Mouse (Mus musculus) c-Kit-negative CD71-positive TER-119-positive erythroid progenitor cells, embryonic 14.5 days (primary cell): ENCODE data around the gene Yars.
A peak's percentile ranks its signal among the peaks of the same experiment; 100 is the strongest.

ENCODE experiments used
- DNase-seq: peaks from one replicate; pipeline ENCODE4 v3.0.0-alpha.2; 2013; ENCODE audit warnings: low read depth, low spot score

Gene Yars

GRCm38 (mm10) chr4:129189542-129190519 is at the start of gene Yars, which contains the start of gene S100pbp:
Gene Yars (plus strand): TSS chr4:129189760.
Gene S100pbp (minus strand): TSS chr4:129189727.
- peak; percentile 98 for DNase-seq

- peak; percentile 32 for DNase-seq
These were observed 48.8 kb upstream of the Yars start for GRCm38 (mm10) chr4:129140808-129141207.

GRCm38 (mm10) chr4:129141560-129142438 is 47.8 kb upstream of the Yars start:
- DNase-seq = no peak

GRCm38 (mm10) chr4:129142439-129143045 is 47.0 kb upstream of the Yars start:
- DNase-seq = no peak

- DNase-seq = no peak
These were observed 46.1 kb upstream of the Yars start for GRCm38 (mm10) chr4:129143509-129143908.

GRCm38 (mm10) chr4:129144401-129145367 is 44.9 kb upstream of the Yars start:
- DNase-seq = no peak

- DNase-seq = no peak
These were observed 44.1 kb upstream of the Yars start for GRCm38 (mm10) chr4:129145411-129145810.

- DNase-seq = no peak
These were observed 43.6 kb upstream of the Yars start for GRCm38 (mm10) chr4:129145943-129146342.

GRCm38 (mm10) chr4:129146392-129146791 is 43.2 kb upstream of the Yars start:
- DNase-seq = no peak

GRCm38 (mm10) chr4:129147552-129148103 is 41.9 kb upstream of the Yars start:
- no peak for DNase-seq

GRCm38 (mm10) chr4:129149321-129149720 is 40.2 kb upstream of the Yars start:
- no peak for DNase-seq

GRCm38 (mm10) chr4:129151276-129151811 is 38.2 kb upstream of the Yars start:
- no peak for DNase-seq

GRCm38 (mm10) chr4:129157541-129157940 is 32.0 kb upstream of the Yars start:
- no peak for DNase-seq

GRCm38 (mm10) chr4:129158549-129158948 is 31.0 kb upstream of the Yars start:
- no peak for DNase-seq

GRCm38 (mm10) chr4:129161076-129161475 is 28.5 kb upstream of the Yars start:
- no peak for DNase-seq

- DNase-seq = no peak
These were observed 27.8 kb upstream of the Yars start for GRCm38 (mm10) chr4:129161581-129162255.

- DNase-seq = no peak
These were observed 17.0 kb upstream of the Yars start for GRCm38 (mm10) chr4:129172529-129172928.

GRCm38 (mm10) chr4:129179560-129179959 is 10.0 kb upstream of the Yars start:
- DNase-seq = no peak

GRCm38 (mm10) chr4:129188041-129188659 is 1.4 kb upstream of the Yars start:
- no peak for DNase-seq
